8 mouse cellular contexts compared by ENCODE assay signal in genomic region chr6:115994877-115995520, GRCm38 (mm10). TPM values are rescaled to one million over a fixed set of nuclear protein-coding genes. Genes with fewer than 3 reads are reported as not detected.
DNase-seq lines count a peak whose midpoint lies in the region; ATAC-seq and TF ChIP-seq lines count a peak whose summit lies in the region.

Plxnd1 (minus strand) TSS chr6:115995005.

- H3K9ac ChIP-seq in forebrain, embryonic 14.5 days (ENCODE audit: low read length): peak within 1 kb of the TSS; percentile 60
- peak within 1 kb of the TSS; percentile 56 for H3K9ac ChIP-seq in liver, embryonic 16.5 days (ENCODE audit: low read depth, low read length)
- H3K9ac ChIP-seq in neural tube, embryonic 12.5 days: peak within 1 kb of the TSS; percentile 55
- peak within 1 kb of the TSS; percentile 68 for H3K9ac ChIP-seq in stomach, postnatal 0 days (ENCODE audit: low read length)

- ATAC-seq in forebrain, embryonic 14.5 days: peak; percentile 73
- ATAC-seq in liver, embryonic 16.5 days (ENCODE audit: low read depth): peak; percentile 79
- ATAC-seq in neural tube, embryonic 12.5 days (ENCODE audit: low FRiP score, low read depth): peak; percentile 49
- ATAC-seq in stomach, postnatal 0 days (ENCODE audit: low FRiP score, low TSS enrichment): peak; percentile 88

- H3K4me1 ChIP-seq in forebrain, embryonic 14.5 days (ENCODE audit: control insufficient read depth, insufficient read depth, low read length): peaks cover 5% of the 10 kb centered on the region; the same call in 1 of the 2 replicates
- H3K4me1 ChIP-seq in liver, embryonic 16.5 days (ENCODE audit: control insufficient read depth, low read depth, low read length): peaks cover 14% of the 10 kb centered on the region
- H3K4me1 ChIP-seq in neural tube, embryonic 12.5 days: peaks cover 36% of the 10 kb centered on the region
- peaks cover 3% of the 10 kb centered on the region for H3K4me1 ChIP-seq in stomach, postnatal 0 days (replicated peaks; ENCODE audit: control insufficient read depth, insufficient read depth)

- WGBS in forebrain, embryonic 14.5 days: 3% methylated on average over 21 of the region's 51 CpGs
- under 1% methylated on average over 44 of the region's 51 CpGs for WGBS in liver, embryonic 16.5 days (ENCODE audit: insufficient replicate concordance)
- under 1% methylated on average over 30 of the region's 51 CpGs for WGBS in neural tube, embryonic 12.5 days
- under 1% methylated on average over 28 of the region's 51 CpGs for WGBS in stomach, postnatal 0 days

- TF ChIP-seq CTCF in stomach, postnatal 0 days (IDR thresholded peaks at IDR 0.05; ENCODE audit: low read depth): no peak

- H3K4me3 ChIP-seq in forebrain, embryonic 14.5 days (ENCODE audit: low read depth, low read length): peak within 1 kb of the TSS; percentile 53
- H3K4me3 ChIP-seq in liver, embryonic 16.5 days (ENCODE audit: low read depth, low read length): peak within 1 kb of the TSS; percentile 62
- H3K4me3 ChIP-seq in neural tube, embryonic 12.5 days: peak within 1 kb of the TSS; percentile 54
- H3K4me3 ChIP-seq in stomach, postnatal 0 days (ENCODE audit: low read depth, low read length): peak within 1 kb of the TSS; percentile 60

- peaks cover 30% of the 10 kb centered on the region for H3K27me3 ChIP-seq in forebrain, embryonic 14.5 days (replicated peaks; ENCODE audit: control insufficient read depth, insufficient read depth, low read length)
- peaks cover 51% of the 10 kb centered on the region for H3K27me3 ChIP-seq in liver, embryonic 16.5 days (ENCODE audit: control insufficient read depth, insufficient read depth, low read depth, low read length)
- H3K27me3 ChIP-seq in neural tube, embryonic 12.5 days (replicated peaks): peaks cover 53% of the 10 kb centered on the region
- H3K27me3 ChIP-seq in stomach, postnatal 0 days (ENCODE audit: control insufficient read depth, insufficient read depth, low read length): no peaks in the 10 kb centered on the region; the same call in 1 of the 2 replicates

- intact Hi-C loops in heart, postnatal 10 days (cut with DNase I): loop anchor here (1.0 to 5.0 kb wide), 2 partner anchors 38 to 94 kb away; no protein-coding TSS in a partner anchor

- peak within 1 kb of the TSS; percentile 84 for H3K4me2 ChIP-seq in forebrain, embryonic 14.5 days (ENCODE audit: low read length)
- H3K4me2 ChIP-seq in liver, embryonic 16.5 days (ENCODE audit: low read depth, low read length): peak within 1 kb of the TSS; percentile 75
- H3K4me2 ChIP-seq in neural tube, embryonic 12.5 days (replicated peaks): peak within 1 kb of the TSS; percentile 79
- peak within 1 kb of the TSS; percentile 81 for H3K4me2 ChIP-seq in stomach, postnatal 0 days (replicated peaks; ENCODE audit: low read depth)

- no peaks in the 10 kb centered on the region for H3K36me3 ChIP-seq in forebrain, embryonic 14.5 days (ENCODE audit: control insufficient read depth, insufficient read depth, low read length)
- no peaks in the 10 kb centered on the region for H3K36me3 ChIP-seq in liver, embryonic 16.5 days (ENCODE audit: control insufficient read depth, insufficient read depth)
- H3K36me3 ChIP-seq in neural tube, embryonic 12.5 days: no peaks in the 10 kb centered on the region
- no peaks in the 10 kb centered on the region for H3K36me3 ChIP-seq in stomach, postnatal 0 days (ENCODE audit: control insufficient read depth, insufficient read depth, low read length)

- TF ChIP-seq EP300 in stomach, postnatal 0 days (optimal IDR thresholded peaks at IDR 0.05): no peak

- DNase-seq in ES-CJ7 (ENCODE audit: low read depth, low spot score): peak; percentile 83
- peak; percentile 84 for DNase-seq in cerebellum, adult 11 months
- DNase-seq in forebrain, embryonic 14.5 days (ENCODE audit: low spot score): peak; percentile 73
- peak; percentile 95 for DNase-seq in heart, postnatal 10 days
- peak; percentile 97 to 98 for DNase-seq in kidney, postnatal 4 days
- peak; percentile 94 for DNase-seq in stomach, postnatal 0 days (ENCODE audit: low spot score)

- H3K9me3 ChIP-seq in forebrain, embryonic 14.5 days (replicated peaks; ENCODE audit: control insufficient read depth, low read length): no peaks in the 10 kb centered on the region
- no peaks in the 10 kb centered on the region for H3K9me3 ChIP-seq in liver, embryonic 16.5 days (replicated peaks; ENCODE audit: control insufficient read depth, low read length)
- no peaks in the 10 kb centered on the region for H3K9me3 ChIP-seq in neural tube, embryonic 12.5 days
- H3K9me3 ChIP-seq in stomach, postnatal 0 days (ENCODE audit: control insufficient read depth, low read length): no peaks in the 10 kb centered on the region

- H3K27ac ChIP-seq in forebrain, embryonic 14.5 days (ENCODE audit: low read depth, low read length): peak within 1 kb of the TSS; percentile 39; the same call in 1 of the 2 replicates
- H3K27ac ChIP-seq in liver, embryonic 16.5 days (ENCODE audit: low read length): peak within 1 kb of the TSS; percentile 34; the same call in 1 of the 2 replicates
- peak within 1 kb of the TSS; percentile 7; the same call in 1 of the 2 replicates for H3K27ac ChIP-seq in neural tube, embryonic 12.5 days
- peak within 1 kb of the TSS; percentile 84 for H3K27ac ChIP-seq in stomach, postnatal 0 days (replicated peaks)

RNA-seq across cellular contexts. Expression of gene Plxnd1, which starts in this region (rescaled TPM):
- polyA plus RNA-seq in forebrain, embryonic 14.5 days (2014; fragmentation: Nextera tagmentation; extraction: Ambion mirVana): 15.3 and 19.6 TPM in 2 replicates
- total RNA-seq in heart, postnatal 10 days (2021): 100 to 1,000 TPM; 179 to 224 TPM
- 7.3 and 9.7 TPM in 2 replicates for polyA plus RNA-seq in liver, embryonic 16.5 days (2015; fragmentation: Nextera tagmentation; extraction: Ambion mirVana)
- polyA plus RNA-seq in neural tube, embryonic 12.5 days (2016; fragmentation: Nextera tagmentation; extraction: Ambion mirVana): 20.0 and 28.0 TPM in 2 replicates
- 9.7 and 10.4 TPM in 2 replicates for polyA plus RNA-seq in stomach, postnatal 0 days (2015; fragmentation: Nextera tagmentation; extraction: Ambion mirVana)

Comparison
In these comparisons a context has a peak if more than half of its experiments do, and no peak if none do; other contexts are left out.
1. Peak in every context shown above with its lines: DNase-seq, ATAC-seq, H3K4me3 ChIP-seq and H3K27ac ChIP-seq.
2. H3K27ac ChIP-seq: peak in every context shown above with its lines; median percentile 84 in stomach, postnatal 0 days; 39 in forebrain, embryonic 14.5 days; 34 in liver, embryonic 16.5 days; 7 in neural tube, embryonic 12.5 days.